ENCODE assay signal across 10 mouse cellular contexts in genomic region chr14:25354288-25354850, GRCm38 (mm10).
A peak's percentile ranks its signal among the peaks of the same experiment; 100 is the strongest.
DNase-seq lines count a peak whose midpoint lies in the region; ATAC-seq and TF ChIP-seq lines count a peak whose summit lies in the region.
"Had no signal": no experiment of that assay in that cellular context is flagged by ENCODE, and none has a peak within 500 bp of the region (broad histone marks: within the 10 kb centered on the region; RNA-seq: fewer than 3 reads in every experiment).

No protein-coding gene starts in this region.

- no peak for ATAC-seq in forebrain, embryonic 13.5 days
- ATAC-seq in forebrain, postnatal 0 days = no peak
- ATAC-seq in kidney, embryonic 16.5 days (ENCODE audit: low FRiP score, low TSS enrichment) = no peak
- ATAC-seq in activated CD4-positive, CD25-positive, alpha-beta regulatory T cell, adult 4 months = no peak

- DNase-seq in forebrain, postnatal 0 days = no peak
- no peak for DNase-seq in kidney, postnatal 14 days
- peak; percentile 20 for DNase-seq in NIH3T3 (ENCODE audit: low read depth)
- DNase-seq in limb, embryonic 10.5 days (ENCODE audit: low spot score) = no peak
- no peak for DNase-seq in ovary, adult 18-20 months (ENCODE audit: low spot score)
- DNase-seq: right cerebral cortex, postnatal 25 days; thymus, postnatal 14 days had no signal

- no peaks in the 10 kb centered on the region for H3K27me3 ChIP-seq in forebrain, embryonic 13.5 days
- no peaks in the 10 kb centered on the region for H3K27me3 ChIP-seq in forebrain, postnatal 0 days (ENCODE audit: insufficient read depth, low read length)
- no peaks in the 10 kb centered on the region for H3K27me3 ChIP-seq in kidney, embryonic 16.5 days (ENCODE audit: insufficient read depth, low read length)
- no peaks in the 10 kb centered on the region for H3K27me3 ChIP-seq in limb, embryonic 10.5 days (ENCODE audit: low read depth, poor library complexity, severe bottlenecking)

- 57% methylated on average over 7 of the region's 7 CpGs for WGBS in forebrain, embryonic 13.5 days
- WGBS in forebrain, postnatal 0 days = 58% methylated on average over 7 of the region's 7 CpGs
- 83% methylated on average over 7 of the region's 7 CpGs for WGBS in kidney, embryonic 16.5 days
- 91% methylated on average over 7 of the region's 7 CpGs for WGBS in limb, embryonic 10.5 days

- no peaks in the 10 kb centered on the region for H3K36me3 ChIP-seq in forebrain, embryonic 13.5 days (ENCODE audit: poor library complexity, severe bottlenecking)
- no peaks in the 10 kb centered on the region for H3K36me3 ChIP-seq in forebrain, postnatal 0 days (ENCODE audit: insufficient read depth)
- no peaks in the 10 kb centered on the region for H3K36me3 ChIP-seq in kidney, embryonic 16.5 days (ENCODE audit: insufficient read depth, low read length)
- H3K36me3 ChIP-seq in limb, embryonic 10.5 days = no peaks in the 10 kb centered on the region

- no peak overlapping the region for H3K4me3 ChIP-seq in forebrain, embryonic 13.5 days
- no peak overlapping the region for H3K4me3 ChIP-seq in forebrain, postnatal 0 days (ENCODE audit: low read depth, low read length)
- H3K4me3 ChIP-seq in kidney, embryonic 16.5 days (ENCODE audit: low read length) = no peak overlapping the region
- no peak overlapping the region for H3K4me3 ChIP-seq in limb, embryonic 10.5 days

- TF ChIP-seq CTCF in forebrain, postnatal 0 days (IDR thresholded peaks at IDR 0.05; ENCODE audit: low read depth) = no peak

- no peak overlapping the region for H3K27ac ChIP-seq in forebrain, embryonic 13.5 days
- no peak overlapping the region for H3K27ac ChIP-seq in forebrain, postnatal 0 days (ENCODE audit: low read depth, low read length)
- H3K27ac ChIP-seq in kidney, embryonic 16.5 days (ENCODE audit: low read length) = peak overlapping the region; percentile 45; the same call in 1 of the 2 replicates
- H3K27ac ChIP-seq in limb, embryonic 10.5 days = peak overlapping the region; percentile 31; the same call in 1 of the 2 replicates

- no peak overlapping the region for H3K4me2 ChIP-seq in forebrain, embryonic 13.5 days
- no peak overlapping the region for H3K4me2 ChIP-seq in forebrain, postnatal 0 days (ENCODE audit: low read depth)
- H3K4me2 ChIP-seq in kidney, embryonic 16.5 days (replicated peaks; ENCODE audit: low read depth, low read length) = no peak overlapping the region

- no peaks in the 10 kb centered on the region for H3K9me3 ChIP-seq in forebrain, embryonic 13.5 days (replicated peaks)
- no peaks in the 10 kb centered on the region for H3K9me3 ChIP-seq in forebrain, postnatal 0 days (ENCODE audit: low read length)
- no peaks in the 10 kb centered on the region for H3K9me3 ChIP-seq in kidney, embryonic 16.5 days (ENCODE audit: low read length)
- no peaks in the 10 kb centered on the region for H3K9me3 ChIP-seq in limb, embryonic 10.5 days (replicated peaks)

- peaks cover 10% of the 10 kb centered on the region; the same call in 1 of the 2 replicates for H3K4me1 ChIP-seq in forebrain, embryonic 13.5 days
- H3K4me1 ChIP-seq in forebrain, postnatal 0 days (ENCODE audit: insufficient read depth) = no peaks in the 10 kb centered on the region
- no peaks in the 10 kb centered on the region for H3K4me1 ChIP-seq in kidney, embryonic 16.5 days (ENCODE audit: insufficient read depth, low read length)
- peaks cover 25% of the 10 kb centered on the region for H3K4me1 ChIP-seq in limb, embryonic 10.5 days

- H3K9ac ChIP-seq in forebrain, embryonic 13.5 days = 0 out of 2 replicates have a peak overlapping the region, but pooled peaks have one; percentile 2
- no peak overlapping the region for H3K9ac ChIP-seq in forebrain, postnatal 0 days
- no peak overlapping the region for H3K9ac ChIP-seq in kidney, embryonic 16.5 days (replicated peaks; ENCODE audit: low read length)

Comparison
In these comparisons a context has a peak if more than half of its experiments do, and no peak if none do; other contexts are left out.
1. H3K27ac ChIP-seq: peak in kidney, embryonic 16.5 days (single experiment) and limb, embryonic 10.5 days (single experiment); none in forebrain, embryonic 13.5 days (single experiment) and forebrain, postnatal 0 days (single experiment).